10 mouse cellular contexts compared by ENCODE assay signal in genomic region chr8:121731060-121731459, GRCm38 (mm10). TPM values are rescaled to one million over a fixed set of nuclear protein-coding genes. Genes with fewer than 3 reads are reported as not detected.
A peak's percentile ranks its signal among the peaks of the same experiment; 100 is the strongest.
DNase-seq lines count a peak whose midpoint lies in the region; ATAC-seq lines count a peak whose summit lies in the region.
"Had no signal": no experiment of that assay in that cellular context is flagged by ENCODE, and none has a peak within 500 bp of the region (broad histone marks: within the 10 kb centered on the region; RNA-seq: fewer than 3 reads in every experiment).

No protein-coding gene starts in this region.

- peak overlapping the region; percentile 61 for H3K4me2 ChIP-seq in liver, embryonic 11.5 days
- peak overlapping the region; percentile 61 for H3K4me2 ChIP-seq in forebrain, embryonic 14.5 days (ENCODE audit: low read length)
- peak overlapping the region; percentile 87 for H3K4me2 ChIP-seq in limb, embryonic 13.5 days (replicated peaks)
- peak overlapping the region; percentile 88; the same call in 1 of the 2 replicates for H3K4me2 ChIP-seq in stomach, embryonic 15.5 days

- peaks cover 59% of the 10 kb centered on the region for H3K27me3 ChIP-seq in liver, embryonic 11.5 days (replicated peaks; ENCODE audit: control insufficient read depth, insufficient read depth, low read length)
- H3K27me3 ChIP-seq in forebrain, embryonic 14.5 days (replicated peaks; ENCODE audit: control insufficient read depth, insufficient read depth, low read length), result peaks cover 34% of the 10 kb centered on the region
- H3K27me3 ChIP-seq in limb, embryonic 13.5 days, result peaks cover 86% of the 10 kb centered on the region
- peaks cover 68% of the 10 kb centered on the region for H3K27me3 ChIP-seq in stomach, embryonic 15.5 days (replicated peaks)

- no peaks in the 10 kb centered on the region for H3K9me3 ChIP-seq in liver, embryonic 11.5 days (ENCODE audit: control insufficient read depth, low read length)
- no peaks in the 10 kb centered on the region for H3K9me3 ChIP-seq in forebrain, embryonic 14.5 days (replicated peaks; ENCODE audit: control insufficient read depth, low read length)
- peaks cover 7% of the 10 kb centered on the region for H3K9me3 ChIP-seq in limb, embryonic 13.5 days
- H3K9me3 ChIP-seq in stomach, embryonic 15.5 days, result no peaks in the 10 kb centered on the region

- H3K9ac ChIP-seq in liver, embryonic 11.5 days (ENCODE audit: low read depth, low read length), result no peak overlapping the region
- peak overlapping the region; percentile 78 for H3K9ac ChIP-seq in forebrain, embryonic 14.5 days (ENCODE audit: low read length)
- no peak overlapping the region for H3K9ac ChIP-seq in limb, embryonic 13.5 days
- H3K9ac ChIP-seq in stomach, embryonic 15.5 days, result no peak overlapping the region

- no peak for ATAC-seq in liver, embryonic 11.5 days (replicated peaks; ENCODE audit: low FRiP score)
- ATAC-seq in forebrain, embryonic 14.5 days, result peak; percentile 29
- no peak for ATAC-seq in limb, embryonic 13.5 days (ENCODE audit: low FRiP score, low read depth)
- ATAC-seq in stomach, embryonic 15.5 days (ENCODE audit: insufficient read depth, low FRiP score, low read depth), result no peak

- WGBS in liver, embryonic 11.5 days, result 7% methylated on average over 9 of the region's 11 CpGs
- WGBS in forebrain, embryonic 14.5 days, result 3% methylated on average over 9 of the region's 11 CpGs
- 2% methylated on average over 11 of the region's 11 CpGs for WGBS in limb, embryonic 13.5 days
- 3% methylated on average over 11 of the region's 11 CpGs for WGBS in stomach, embryonic 15.5 days

- H3K27ac ChIP-seq in liver, embryonic 11.5 days (ENCODE audit: low read depth, low read length), result no peak overlapping the region
- no peak overlapping the region for H3K27ac ChIP-seq in forebrain, embryonic 14.5 days (ENCODE audit: low read depth, low read length)
- H3K27ac ChIP-seq in limb, embryonic 13.5 days, result no peak overlapping the region
- H3K27ac ChIP-seq in stomach, embryonic 15.5 days, result no peak overlapping the region

- H3K4me3 ChIP-seq in liver, embryonic 11.5 days (ENCODE audit: low read depth, low read length), result no peak overlapping the region
- peak overlapping the region; percentile 64 for H3K4me3 ChIP-seq in forebrain, embryonic 14.5 days (ENCODE audit: low read depth, low read length)
- H3K4me3 ChIP-seq in limb, embryonic 13.5 days, result peak overlapping the region; percentile 53
- peak overlapping the region; percentile 40; the same call in 1 of the 2 replicates for H3K4me3 ChIP-seq in stomach, embryonic 15.5 days (replicated peaks)

- peaks cover 3% of the 10 kb centered on the region; the same call in 1 of the 2 replicates for H3K4me1 ChIP-seq in liver, embryonic 11.5 days (replicated peaks; ENCODE audit: control insufficient read depth, insufficient read depth, low read length)
- peaks cover 8% of the 10 kb centered on the region for H3K4me1 ChIP-seq in forebrain, embryonic 14.5 days (ENCODE audit: control insufficient read depth, insufficient read depth, low read length)
- peaks cover 19% of the 10 kb centered on the region for H3K4me1 ChIP-seq in limb, embryonic 13.5 days
- peaks cover 7% of the 10 kb centered on the region; the same call in 1 of the 2 replicates for H3K4me1 ChIP-seq in stomach, embryonic 15.5 days

- no peak for DNase-seq in liver, embryonic 11.5 days (ENCODE audit: low spot score)
- DNase-seq in liver, result no peak
- DNase-seq in forebrain, embryonic 14.5 days (ENCODE audit: low spot score), result no peak
- no peak for DNase-seq in heart, adult 18-20 months
- DNase-seq in frontal cortex, postnatal 36 days (ENCODE audit: low spot score in 2 of 2), result no peak
- DNase-seq: adrenal gland, postnatal 36 days; thymus, postnatal 25 days had no signal

- H3K36me3 ChIP-seq in liver, embryonic 11.5 days (ENCODE audit: control insufficient read depth, insufficient read depth, low read length), result no peaks in the 10 kb centered on the region
- H3K36me3 ChIP-seq in forebrain, embryonic 14.5 days (ENCODE audit: control insufficient read depth, insufficient read depth, low read length), result no peaks in the 10 kb centered on the region
- no peaks in the 10 kb centered on the region for H3K36me3 ChIP-seq in limb, embryonic 13.5 days
- H3K36me3 ChIP-seq in stomach, embryonic 15.5 days, result no peaks in the 10 kb centered on the region

RNA-seq across cellular contexts. Expression of gene Jph3, which starts 1.6 kb away (rescaled TPM):
- polyA plus RNA-seq in liver, embryonic 11.5 days (2014; fragmentation: Nextera tagmentation; extraction: Ambion mirVana), result 0.49 and 0.64 TPM in 2 replicates
- 44.1 and 55.9 TPM in 2 replicates for polyA plus RNA-seq in forebrain, embryonic 14.5 days (2014; fragmentation: Nextera tagmentation; extraction: Ambion mirVana)
- 0.81 and 1.0 TPM in 2 replicates for polyA plus RNA-seq in limb, embryonic 13.5 days (2015; fragmentation: Nextera tagmentation; extraction: Ambion mirVana)
- 3.9 and 4.6 TPM in 2 replicates for polyA plus RNA-seq in stomach, embryonic 15.5 days (2015; fragmentation: Nextera tagmentation; extraction: Ambion mirVana)
- total RNA-seq in heart, adult 18-20 months (2021), result under 1 TPM in 1 of 2 experiments, not detected in 1; 0.12 TPM
- total RNA-seq: granulocyte monocyte progenitor cell, adult 5-6 weeks had no signal
